Mouse (Mus musculus): ENCODE results near the gene Unc13d.
"Not testable (repeated sequence)": the region's sequence is repeated elsewhere in the genome, so short reads cannot be mapped to it uniquely, and the experiment has no call there.

Unc13d gene

DNA sequence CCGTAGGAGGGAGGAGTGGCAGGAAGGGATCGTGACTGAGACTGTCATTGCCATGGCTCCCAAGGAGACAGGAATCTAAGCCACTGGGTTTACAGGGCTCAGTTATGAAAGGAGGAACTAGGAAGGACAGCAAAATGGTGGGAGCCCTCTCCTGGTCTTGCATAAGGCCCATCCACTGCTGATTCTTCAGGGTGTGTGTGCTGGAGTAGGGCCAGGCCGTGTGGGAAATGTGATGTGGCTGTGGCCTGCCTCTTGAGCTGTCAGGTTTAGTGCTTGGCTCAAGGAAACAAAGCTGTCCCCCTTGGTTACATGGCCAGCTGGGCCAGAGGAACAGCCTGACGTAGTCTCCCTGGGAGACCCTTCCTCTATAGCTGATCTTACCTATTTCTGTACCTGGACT, 27.6 kb downstream of the Unc13d start:
- no peak for DNase-seq (ENCODE audit: extremely low spot score)

DNA sequence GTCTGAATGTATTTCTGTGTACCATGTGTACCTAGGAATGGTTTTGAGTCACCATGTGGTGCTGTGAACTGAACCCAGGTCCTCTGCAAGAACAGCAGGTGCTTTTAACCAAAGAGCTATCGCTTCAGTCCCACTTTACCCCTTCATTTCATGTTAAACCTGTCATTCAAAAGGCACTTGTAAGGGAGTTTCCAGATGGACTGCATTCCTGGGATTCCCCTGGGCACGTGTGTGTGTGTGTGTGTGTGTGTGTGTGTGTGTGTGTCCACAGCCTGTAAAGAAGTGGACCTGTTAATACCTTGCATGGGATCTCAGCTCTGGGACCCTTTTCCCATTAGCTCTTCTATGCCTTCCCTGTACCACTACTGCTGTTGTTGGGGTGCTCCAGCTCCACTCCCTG, 28.2 kb downstream of the Unc13d start:
- no peak for DNase-seq (ENCODE audit: extremely low spot score)

DNA sequence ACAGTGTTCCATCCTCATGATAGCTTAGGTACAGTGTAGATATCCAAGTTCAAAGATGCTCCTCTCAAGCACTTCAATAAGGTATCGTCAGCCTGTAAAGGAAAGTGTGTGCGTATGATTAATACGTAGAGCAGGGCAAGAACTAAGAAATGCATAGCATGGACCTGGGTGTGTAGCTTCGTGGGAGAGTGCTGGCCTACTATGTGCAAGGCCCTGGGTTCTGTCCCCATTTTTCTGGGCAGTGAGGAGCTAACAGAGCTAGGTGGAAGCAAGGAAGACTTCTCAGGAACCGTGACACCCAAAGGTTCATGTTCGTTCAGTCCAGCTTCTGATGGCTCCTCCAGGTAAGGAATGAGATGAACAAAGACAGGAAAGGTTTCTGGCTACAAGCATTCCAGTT, 32.6 kb downstream of the Unc13d start:
- no peak for DNase-seq (ENCODE audit: extremely low spot score)

DNA sequence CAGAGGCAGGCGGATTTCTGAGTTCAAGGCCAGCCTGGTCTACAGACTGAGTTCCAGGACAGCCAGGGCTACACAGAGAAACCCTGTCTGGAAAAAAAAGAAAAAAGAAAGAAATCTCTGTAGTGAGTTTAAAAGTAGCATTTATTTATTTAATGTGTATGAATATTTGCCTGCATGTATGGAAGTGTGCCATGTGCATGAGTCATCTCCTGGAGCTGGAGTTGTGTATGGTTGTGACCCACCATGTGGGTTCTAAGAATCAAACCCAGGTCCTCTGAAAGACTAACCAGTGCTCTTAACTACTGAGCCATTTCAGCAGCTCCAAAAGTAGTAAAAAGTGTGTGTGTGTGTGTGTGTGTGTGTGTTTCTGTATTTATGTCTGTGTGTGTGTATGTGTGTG, 34.5 kb downstream of the Unc13d start:
- no peak for DNase-seq (ENCODE audit: extremely low spot score)

DNA sequence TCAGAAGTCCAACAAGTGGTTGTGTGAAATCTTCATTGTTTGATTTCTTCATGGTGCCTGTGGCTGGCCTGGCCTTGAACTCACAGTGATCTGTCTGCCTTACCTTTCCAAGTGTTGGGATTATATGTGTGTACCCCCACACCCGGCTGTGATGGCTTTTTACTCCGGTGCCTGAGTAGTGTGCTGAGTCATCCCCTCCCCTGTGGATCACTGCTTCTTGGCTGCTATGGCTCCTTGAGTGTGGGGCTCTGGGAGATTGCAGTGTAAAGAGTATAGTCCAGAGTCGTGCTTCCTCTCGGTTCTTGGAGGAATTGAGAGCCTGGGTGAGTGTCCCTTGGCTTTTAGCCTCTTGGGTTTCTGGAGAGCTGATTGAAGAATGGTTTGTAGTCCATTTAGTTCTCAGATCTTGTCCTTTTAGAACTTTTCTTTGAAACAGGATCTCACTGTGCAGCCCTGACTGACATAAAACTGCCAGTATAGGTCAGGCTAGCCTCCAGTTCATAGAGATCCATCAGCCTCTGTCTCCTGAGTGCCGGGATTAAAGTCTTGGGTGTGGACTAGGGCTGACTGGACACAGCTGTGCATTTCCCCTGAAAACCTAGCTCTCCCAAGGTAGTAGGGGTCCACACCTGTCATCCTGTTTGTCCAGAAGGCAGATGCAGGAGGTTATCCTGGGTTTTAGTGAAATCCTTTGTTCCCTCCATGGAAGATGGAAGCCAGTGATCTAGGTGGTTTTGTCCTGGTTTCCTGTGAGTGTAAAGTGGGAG, 35.2 kb downstream of the Unc13d start:
- DNase-seq (ENCODE audit: extremely low spot score), result no peak

DNA sequence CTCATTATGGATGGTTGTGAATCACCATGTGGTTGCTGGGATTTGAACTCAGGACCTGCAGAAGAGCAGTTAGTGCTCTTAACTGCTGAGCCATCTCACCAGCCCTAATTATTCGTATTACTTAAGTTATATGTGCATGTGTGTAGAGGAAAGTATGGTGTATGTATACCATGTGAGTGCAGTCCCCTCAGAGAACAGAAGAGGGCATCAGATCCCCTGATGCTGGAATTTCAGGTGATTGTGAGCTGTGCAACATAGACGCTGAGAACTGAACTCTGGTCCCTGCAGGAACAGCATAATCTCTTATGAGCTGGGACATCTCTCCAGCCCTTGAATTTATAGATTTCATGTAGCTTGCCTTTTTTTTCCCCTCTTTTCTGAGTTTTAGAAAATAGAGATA, 35.9 kb downstream of the Unc13d start:
- DNase-seq (ENCODE audit: extremely low spot score), result no peak

DNA sequence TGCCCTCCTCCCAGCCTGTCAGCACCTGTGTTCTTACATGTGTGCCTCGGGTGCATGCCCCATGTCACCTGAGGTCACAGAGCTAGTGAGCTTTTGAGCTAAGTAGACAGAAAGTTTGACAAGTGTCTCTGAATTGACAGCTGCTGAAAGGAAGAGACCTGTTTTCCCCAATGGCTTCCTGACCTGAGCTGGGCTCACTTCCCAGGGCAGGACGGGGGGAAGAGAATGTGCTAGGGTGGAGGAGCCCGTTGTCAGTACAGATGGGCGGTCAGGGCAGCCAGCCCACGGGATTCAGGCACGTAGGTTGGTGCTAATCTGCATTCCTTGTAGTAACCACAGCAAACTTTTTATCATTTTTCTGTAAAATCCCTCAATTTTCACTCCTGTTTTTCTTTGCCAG, 37.2 kb downstream of the Unc13d start:
- no peak for DNase-seq (ENCODE audit: extremely low spot score)

DNA sequence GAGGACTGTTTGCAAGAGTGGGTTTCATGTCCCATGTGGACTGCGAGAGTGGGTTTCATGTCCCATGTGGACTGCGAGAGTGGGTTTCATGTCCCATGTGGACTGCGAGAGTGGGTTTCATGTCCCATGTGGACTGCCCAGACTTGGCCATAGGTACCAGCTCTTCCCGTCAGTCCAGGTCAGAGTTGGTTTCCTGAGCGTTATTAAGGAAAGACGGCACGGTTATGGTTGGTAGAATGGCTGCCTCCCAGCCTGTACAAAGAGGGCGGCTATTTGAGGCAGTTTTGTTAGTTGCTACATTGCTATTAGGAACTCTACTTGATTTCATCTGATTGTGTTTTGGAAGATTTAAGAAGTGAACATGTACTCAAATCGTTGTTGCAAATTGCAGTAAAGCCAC, 39.9 kb downstream of the Unc13d start:
- DNase-seq (ENCODE audit: extremely low spot score), result no peak

DNA sequence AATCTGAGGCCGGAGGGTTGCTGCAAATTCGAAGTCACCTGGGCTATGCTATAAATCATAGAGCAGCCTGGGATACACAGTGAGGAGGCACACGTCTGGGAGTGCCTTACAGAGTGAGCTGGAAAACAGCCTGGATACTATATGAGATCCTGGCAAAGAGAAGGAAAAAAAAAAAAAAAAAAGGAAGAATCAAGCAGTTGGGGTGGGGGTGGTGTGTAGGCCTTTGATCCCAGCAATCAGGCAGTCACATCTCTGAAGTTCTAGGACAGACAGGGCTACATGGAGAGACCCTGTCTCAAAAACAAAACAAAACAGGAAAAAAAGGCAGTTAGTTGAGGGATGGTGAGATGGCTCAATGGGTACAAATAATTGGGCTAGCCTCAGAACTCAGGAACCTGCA, 41.1 kb downstream of the Unc13d start:
- no peak for DNase-seq (ENCODE audit: extremely low spot score)

DNA sequence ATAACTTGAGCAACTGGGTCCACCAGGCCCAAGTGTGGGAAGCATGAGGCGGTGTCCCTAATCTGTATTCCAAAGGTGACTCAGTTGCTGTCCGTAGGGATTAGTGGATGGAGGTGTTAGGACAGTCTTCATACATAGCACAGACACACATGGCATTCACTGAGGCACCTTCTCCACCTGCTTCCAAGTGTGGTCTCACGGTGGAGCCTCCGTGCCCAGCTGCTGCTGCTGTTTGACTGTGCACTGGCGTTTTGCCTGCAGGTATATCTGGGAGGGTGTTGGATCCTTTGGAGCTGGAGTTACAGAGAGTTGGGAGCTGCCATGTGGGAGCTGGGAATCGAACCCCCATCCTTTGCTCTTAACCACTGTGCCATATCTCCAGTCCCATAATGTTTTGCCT, 43.2 kb downstream of the Unc13d start:
- no peak for DNase-seq (ENCODE audit: extremely low spot score)

DNA sequence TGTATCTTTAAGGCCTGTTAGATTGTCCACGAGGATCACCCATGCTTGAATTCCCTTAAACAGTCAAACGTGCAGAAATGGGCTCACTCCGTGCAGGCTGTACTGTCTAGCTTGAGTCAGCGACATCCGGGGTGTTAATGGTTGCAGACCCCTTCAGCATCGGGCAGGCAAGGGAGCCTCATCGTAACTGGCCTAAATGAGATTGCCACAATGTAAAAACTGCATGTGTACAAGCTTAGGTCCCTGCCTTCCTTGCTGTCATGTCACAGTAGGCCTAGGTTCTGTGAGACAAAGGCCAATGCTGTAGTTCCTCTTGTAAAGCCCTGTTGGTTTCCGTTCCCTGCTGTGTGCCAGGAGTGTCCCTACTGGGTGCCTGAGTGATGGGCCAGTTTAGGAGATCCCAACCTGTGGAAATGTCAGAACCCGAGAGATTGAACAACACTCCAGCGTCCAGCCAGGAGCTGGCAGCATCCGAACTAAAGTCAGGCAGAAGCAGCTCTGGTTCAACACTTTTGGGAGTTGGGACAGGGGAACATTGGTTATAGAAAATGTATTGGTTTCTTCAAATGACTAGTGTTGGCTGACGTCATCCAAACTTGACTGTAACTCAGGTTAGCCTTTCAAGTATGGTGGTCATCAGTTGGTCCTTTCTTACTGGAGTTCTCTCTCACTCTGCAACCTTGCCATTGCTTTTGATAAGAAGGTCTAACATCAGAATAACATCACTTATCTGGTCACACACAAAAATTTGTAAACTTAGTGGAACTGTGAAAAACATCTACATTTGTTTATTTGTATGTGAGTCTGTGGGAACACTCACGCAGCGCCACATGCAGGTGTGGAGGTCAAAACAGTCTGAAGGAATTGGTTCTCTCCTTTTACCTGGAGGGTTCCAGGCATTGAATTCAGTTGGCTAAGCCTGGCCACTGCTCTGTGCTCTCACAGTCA, 46.6 kb downstream of the Unc13d start:
- peak; percentile 55 for DNase-seq (ENCODE audit: extremely low spot score)

DNA sequence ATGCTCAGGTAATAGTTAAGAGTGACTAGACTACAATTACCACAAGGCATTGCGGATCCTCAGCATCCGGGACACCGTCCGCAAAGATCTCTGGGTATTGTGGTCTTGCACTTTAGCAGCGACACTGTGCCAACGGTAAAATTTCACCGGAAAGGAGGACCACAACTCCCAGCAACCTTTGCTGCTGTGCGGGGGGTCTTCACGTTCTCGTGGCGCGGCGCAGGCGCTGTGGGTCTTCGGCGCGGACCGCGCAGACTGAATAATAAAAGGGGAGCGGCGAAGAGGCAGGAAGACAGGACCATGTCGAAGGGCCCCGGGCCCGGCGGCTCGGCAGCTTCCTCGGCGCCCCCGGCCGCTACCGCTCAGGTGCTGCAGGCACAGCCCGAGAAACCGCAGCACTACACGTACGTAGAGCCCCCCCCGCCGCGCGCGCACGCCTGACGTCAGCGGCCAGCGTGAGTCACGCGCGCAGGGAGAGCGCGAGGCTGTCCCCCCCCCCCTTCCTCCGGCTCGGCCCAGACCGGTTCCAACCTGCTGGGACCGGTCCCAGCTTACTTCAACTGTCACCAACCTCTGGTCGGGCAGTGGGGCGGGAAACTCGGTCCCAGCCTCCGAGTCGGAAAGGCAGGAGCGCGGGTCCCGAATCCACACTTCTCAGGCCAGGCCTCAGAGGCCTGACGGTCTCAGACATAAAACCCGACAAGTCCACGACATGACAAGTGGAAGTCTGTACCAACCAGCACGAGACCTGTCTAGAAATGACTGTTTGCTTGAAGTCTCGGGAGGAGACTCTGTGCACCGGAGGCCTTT, 47.5 kb downstream of the Unc13d start, which contains the start of gene Unk:
Unk (plus strand) TSS at position 235 of the 810 bp plus-strand sequence.
- peak; percentile 98 for DNase-seq (ENCODE audit: extremely low spot score)

DNA sequence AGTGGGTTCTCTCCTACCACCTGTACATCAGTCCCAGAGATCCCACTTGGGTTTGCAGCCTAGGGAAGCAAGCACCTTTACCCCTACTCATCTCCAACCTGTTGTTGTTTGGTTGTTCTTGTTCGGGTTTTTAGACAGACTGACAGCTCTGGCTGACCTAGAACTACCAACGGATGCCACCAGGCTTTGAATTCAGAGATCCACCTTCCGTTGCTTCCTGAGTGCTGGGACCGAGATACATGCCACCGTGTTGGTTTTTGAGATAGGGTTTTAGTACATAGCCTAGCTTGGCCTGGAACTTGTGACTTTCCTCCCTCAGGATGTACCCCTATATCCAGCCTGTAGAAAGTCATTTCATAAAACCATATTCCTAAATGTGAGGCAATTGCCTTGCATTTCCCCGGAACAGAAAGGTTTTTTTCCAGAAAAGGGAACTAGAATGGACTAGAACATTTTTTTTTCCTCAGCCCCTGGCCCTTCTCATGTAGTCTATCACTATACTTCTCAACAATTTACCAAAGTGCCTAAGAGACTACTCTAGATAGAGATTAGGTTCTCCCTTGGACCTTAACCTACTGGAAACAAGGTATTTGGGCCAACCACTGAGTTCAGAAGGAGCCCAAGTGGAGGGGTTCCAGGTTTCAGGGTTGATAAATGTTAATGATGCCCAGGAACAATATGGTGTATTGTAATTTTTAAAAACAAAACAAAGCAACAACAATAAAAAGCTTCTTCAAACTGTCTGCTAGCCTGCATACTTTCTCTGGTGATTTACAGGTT, 48.5 kb downstream of the Unc13d start:
- no peak for DNase-seq (ENCODE audit: extremely low spot score)

DNA sequence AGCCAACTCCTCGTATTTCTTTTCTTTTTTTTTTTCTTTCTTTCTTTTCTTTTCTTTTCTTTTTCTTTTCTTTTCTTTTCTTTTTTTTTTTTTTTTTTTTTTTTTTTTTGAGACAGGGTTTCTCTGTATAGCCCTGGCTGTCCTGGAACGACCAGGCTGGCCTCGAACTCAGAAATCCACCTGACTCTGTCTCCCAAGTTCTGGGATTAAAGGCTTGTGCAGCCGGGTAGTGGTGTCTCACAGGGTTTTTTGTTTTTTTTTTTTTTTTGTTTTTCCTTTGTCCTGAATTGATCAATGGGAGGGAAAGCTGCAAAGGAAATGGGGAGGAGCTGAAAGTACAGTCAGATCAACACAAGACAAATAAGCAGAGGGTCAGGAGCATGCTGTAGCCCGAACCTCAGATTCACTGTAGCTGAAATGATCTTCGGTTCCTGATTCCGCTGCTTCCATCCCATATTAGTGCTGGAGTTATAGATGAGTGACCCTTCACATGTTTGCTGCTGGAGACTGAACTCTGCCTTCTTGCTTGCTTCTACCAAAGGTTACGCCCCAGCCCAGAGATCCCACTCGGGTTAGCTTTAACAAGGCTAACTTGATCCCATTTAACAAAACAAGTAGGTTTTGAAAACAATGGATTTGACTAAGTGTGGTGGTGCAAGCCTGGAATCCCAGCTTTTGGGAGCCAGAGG, 49.4 kb downstream of the Unc13d start:
- no peak for DNase-seq (ENCODE audit: extremely low spot score)

DNA sequence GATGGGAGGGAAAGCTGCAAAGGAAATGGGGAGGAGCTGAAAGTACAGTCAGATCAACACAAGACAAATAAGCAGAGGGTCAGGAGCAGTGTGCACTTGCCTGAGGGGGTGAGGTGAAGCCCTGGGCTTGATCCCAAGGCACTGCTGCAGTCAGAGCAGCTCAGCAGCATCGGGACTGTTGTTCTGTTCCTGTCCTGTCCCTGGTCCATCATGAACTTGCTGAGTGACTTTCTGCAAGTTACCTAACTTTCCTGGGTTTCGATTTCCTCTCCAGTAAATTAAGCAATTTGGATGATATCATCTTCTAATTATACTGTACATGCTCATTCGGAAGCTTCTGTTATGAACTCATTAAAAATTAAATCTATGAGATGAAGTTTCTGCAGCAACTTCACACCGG, 50.0 kb downstream of the Unc13d start, which contains the start of gene H3f3b:
H3f3b (minus strand) TSS at position 207 of the 400 bp plus-strand sequence.
- no peak for DNase-seq (ENCODE audit: extremely low spot score)

DNA sequence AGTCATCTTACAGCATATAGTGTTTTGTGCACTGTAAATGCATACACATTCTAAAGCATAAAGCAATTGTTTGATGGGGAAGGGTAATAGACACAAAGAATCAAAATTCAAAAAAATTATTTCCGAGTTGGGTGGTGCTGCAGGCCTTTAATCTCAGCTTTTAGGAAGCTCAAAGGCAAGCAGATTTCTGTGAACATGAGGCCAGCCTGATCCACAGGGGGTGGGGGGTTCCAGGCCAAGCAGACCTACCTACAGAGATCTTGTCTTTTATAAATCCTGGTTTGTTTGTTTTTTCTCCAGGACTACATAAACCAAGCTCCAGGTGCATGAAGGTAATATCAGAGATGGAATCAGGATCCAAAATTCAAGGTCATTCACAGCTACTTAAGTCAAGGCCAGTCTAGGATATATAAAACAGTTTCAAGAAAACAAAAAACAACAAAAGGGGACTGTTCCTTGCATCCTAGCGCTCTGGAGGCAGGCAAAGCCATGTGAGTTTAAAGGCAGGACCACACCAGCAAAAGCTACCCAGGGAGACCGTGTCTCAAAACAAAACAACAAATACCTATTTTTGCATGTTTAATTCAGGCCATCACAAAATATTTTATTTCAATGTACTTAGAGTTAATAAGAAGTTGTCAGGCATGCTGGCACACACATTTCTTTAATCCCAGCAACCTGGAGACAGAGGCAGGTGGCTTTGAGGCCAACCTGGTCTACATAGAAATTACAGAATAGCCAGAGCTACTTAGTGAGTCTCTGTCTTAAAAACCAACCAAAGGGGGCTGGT, 52.5 kb downstream of the Unc13d start:
- DNase-seq (ENCODE audit: extremely low spot score), result no peak

DNA sequence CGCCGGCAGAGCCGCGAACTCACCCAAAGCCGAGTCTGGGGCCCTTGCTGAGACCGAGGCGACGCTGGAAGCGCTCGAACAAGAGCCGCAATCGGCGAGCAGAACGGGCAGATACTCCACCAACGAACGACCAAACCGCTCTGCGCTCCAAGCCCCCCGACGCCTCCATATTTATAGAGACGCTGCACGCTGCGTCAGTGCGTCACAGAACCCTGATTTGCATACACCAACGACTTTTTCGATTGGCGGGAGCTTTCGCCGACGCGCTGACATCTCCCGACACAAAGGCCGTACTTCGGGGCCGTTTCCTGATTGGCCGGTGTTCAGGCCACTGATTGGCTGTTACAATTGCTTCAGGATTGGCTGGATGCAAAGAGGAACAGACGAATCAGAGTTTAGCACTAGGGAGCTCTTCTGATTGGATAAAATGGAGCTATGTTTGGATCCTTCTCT, 53.4 kb downstream of the Unc13d start:
- peak; percentile 99 for DNase-seq (ENCODE audit: extremely low spot score)

DNA sequence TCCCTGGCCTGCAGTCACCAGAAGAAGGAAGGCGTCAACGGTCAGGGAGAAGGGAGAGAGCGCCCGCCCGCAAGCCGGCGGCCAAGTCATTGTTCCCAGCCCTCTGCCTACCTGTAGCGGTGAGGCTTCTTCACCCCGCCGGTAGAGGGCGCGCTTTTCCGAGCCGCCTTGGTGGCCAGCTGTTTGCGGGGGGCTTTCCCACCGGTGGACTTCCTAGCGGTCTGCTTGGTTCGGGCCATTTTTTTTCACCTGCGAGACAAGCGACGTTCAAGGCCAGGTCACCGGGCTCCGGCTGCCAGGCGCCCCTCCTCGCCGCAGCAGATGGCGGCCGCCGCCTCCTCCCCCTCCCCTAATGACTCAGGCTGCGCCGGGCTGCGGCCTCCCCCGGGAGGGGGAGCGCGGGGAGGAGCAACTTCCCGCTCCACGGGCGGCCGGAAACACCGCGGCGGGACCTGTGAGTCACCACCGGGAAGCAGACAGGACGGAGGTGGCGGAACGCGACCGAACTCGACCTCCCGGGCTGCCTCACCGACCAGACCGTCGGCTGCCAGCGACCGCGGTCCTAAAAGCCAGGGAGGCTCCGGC, 53.9 kb downstream of the Unc13d start:
- DNase-seq (ENCODE audit: extremely low spot score), result no peak

DNA sequence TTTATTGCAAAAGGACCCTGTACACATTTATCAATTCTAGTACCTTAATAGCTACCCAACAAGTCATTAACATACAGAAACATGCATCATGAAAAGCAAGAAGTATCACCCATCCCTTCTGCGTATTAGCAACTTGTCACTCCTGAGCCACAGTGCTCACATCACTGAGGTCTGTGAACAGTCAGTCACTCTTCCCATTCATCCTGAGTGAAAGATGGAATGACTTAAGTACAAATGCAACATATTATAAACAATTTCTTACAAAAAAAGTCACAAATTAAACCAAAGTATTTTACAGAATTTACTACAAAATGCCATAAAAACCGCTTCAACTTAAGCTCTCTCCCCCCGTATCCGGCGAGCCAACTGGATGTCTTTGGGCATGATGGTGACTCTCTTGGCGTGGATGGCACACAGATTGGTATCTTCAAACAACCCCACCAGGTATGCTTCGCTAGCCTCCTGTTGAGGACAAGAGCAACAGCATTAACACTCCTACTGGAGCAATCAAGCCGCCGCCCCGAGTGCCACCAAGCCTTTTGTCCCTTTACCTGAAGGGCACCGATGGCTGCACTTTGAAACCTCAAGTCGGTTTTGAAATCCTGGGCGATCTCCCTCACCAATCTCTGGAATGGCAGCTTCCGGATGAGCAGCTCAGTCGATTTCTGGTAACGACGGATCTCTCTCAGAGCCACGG, 54.5 kb downstream of the Unc13d start:
- not testable (repeated sequence) for DNase-seq (ENCODE audit: extremely low spot score)

Measured in embryo, embryonic 9.5 days (tissue).